Mouse (Mus musculus) spleen, adult 10 weeks (tissue): ENCODE data around the gene Prkag1. TPM values are rescaled to one million over a fixed set of nuclear protein-coding genes. Genes with fewer than 3 reads are reported as not detected.

ENCODE experiments used
- polyA plus RNA-seq: library from polyadenylated mRNA; stranded (reverse); fragments of 350-450 nt; fragmentation: Illumina TruSeq; extraction: RNeasy Lipid Tissue Mini Kit (QIAGEN cat#74804); gene quantifications from one replicate; pipeline ENCODE4 v1.2.3, GENCODE M21; 2015; ENCODE audit warnings: low replicate concordance; ENCODE audit not compliant: insufficient read depth

The Prkag1 gene
- polyA plus RNA-seq = 104 TPM

GRCm38 (mm10) chr15:98830736-98831683 lies at the start of gene Prkag1:
Gene Prkag1, minus strand, starts transcription at chr15:98831521.

GRCm38 (mm10) chr15:98871070-98871915 lies 40.0 kb upstream of the Prkag1 start, which contains the start of gene Kmt2d:
Gene Kmt2d, minus strand, starts transcription at chr15:98871204.

GRCm38 (mm10) chr15:98809390-98809789 lies 21.9 kb downstream of the Prkag1 start, which contains the start of gene Ddn:
Gene Ddn, minus strand, starts transcription at chr15:98809490.

GRCm38 (mm10) chr15:98789661-98790535 lies 41.4 kb downstream of the Prkag1 start, which contains the start of gene Wnt1:
Gene Wnt1, plus strand, starts transcription at chr15:98789857.

GRCm38 (mm10) chr15:98777762-98778161 lies 53.6 kb downstream of the Prkag1 start, which contains the start of gene Wnt10b:
Gene Wnt10b, minus strand, starts transcription at chr15:98778150.

Other genes with a start within 250 kb of the Prkag1 start
- 13.1 TPM for gene Adcy6, start 221.4 kb downstream of the Prkag1 start, polyA plus RNA-seq
- 7.6 TPM for gene Cacnb3, start 200.7 kb downstream of the Prkag1 start, polyA plus RNA-seq
- gene Ddx23, start 168.6 kb downstream of the Prkag1 start, polyA plus RNA-seq = 48.5 TPM
- 2.7 TPM for gene Rnd1, start 154.1 kb downstream of the Prkag1 start, polyA plus RNA-seq
- gene Ccdc65, start 123.3 kb downstream of the Prkag1 start, polyA plus RNA-seq = not detected
- 4.8 TPM for gene Fkbp11, start 103.3 kb downstream of the Prkag1 start, polyA plus RNA-seq
- 82.2 TPM for gene Arf3, start 68.3 kb downstream of the Prkag1 start, polyA plus RNA-seq
- gene Wnt10b, start 53.4 kb downstream of the Prkag1 start, polyA plus RNA-seq = 0.59 TPM
- gene Wnt1, start 41.7 kb downstream of the Prkag1 start, polyA plus RNA-seq = not detected
- gene Ddn, start 22.0 kb downstream of the Prkag1 start, polyA plus RNA-seq = 0.06 TPM
- gene Kmt2d, start 39.7 kb upstream of the Prkag1 start, polyA plus RNA-seq = 76.8 TPM
- gene Rhebl1, start 63.0 kb upstream of the Prkag1 start, polyA plus RNA-seq = 18.7 TPM
- 0.55 TPM for gene Dhh, start 67.0 kb upstream of the Prkag1 start, polyA plus RNA-seq
- 64.6 TPM for gene Lmbr1l, start 86.7 kb upstream of the Prkag1 start, polyA plus RNA-seq
- gene Tuba1b, start 103.0 kb upstream of the Prkag1 start, polyA plus RNA-seq = 382 TPM
- not detected for gene Gm49450, start 122.0 kb upstream of the Prkag1 start, polyA plus RNA-seq
- 104 TPM for gene Tuba1a, start 122.2 kb upstream of the Prkag1 start, polyA plus RNA-seq
- 61.5 TPM for gene Tuba1c, start 198.4 kb upstream of the Prkag1 start, polyA plus RNA-seq
- gene Prph, start 223.7 kb upstream of the Prkag1 start, polyA plus RNA-seq = not detected
- gene Troap, start 243.1 kb upstream of the Prkag1 start, polyA plus RNA-seq = 3.4 TPM